Mouse (Mus musculus): ENCODE results near the gene Slc39a12.

DNA sequence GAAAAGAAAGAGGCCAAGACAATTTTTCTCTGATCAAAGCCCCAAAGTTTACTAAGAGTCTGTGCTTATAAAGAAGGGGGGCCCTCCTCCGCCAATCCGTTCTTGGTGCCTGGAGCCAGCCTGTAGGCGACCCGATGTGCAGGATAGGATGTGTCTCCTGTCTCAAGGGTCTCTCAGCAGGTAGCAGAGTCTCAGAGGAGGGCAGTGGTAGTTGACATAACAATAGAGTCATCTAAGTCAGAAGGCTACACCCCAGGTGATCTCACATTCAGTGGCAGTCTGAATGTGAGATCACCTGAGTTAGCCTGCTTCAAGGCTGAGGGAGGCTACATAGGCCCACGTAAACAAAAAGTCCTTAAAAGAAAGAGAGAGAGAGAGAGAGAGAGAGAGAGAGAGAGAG is 130.1 kb downstream of the Slc39a12 start:
- TF ChIP-seq CTCF (IDR thresholded peaks at IDR 0.05; ENCODE audit: borderline replicate concordance, insufficient read depth, low read length) (no peak), POLR2A (IDR thresholded peaks at IDR 0.05; ENCODE audit: low read depth, low read length) (no peak)
